Mouse (Mus musculus) midbrain, embryonic 11.5 days (tissue): ENCODE measurements around the gene Rhobtb1. TPM values are rescaled to one million over a fixed set of nuclear protein-coding genes. Genes with fewer than 3 reads are reported as not detected.
A peak's percentile ranks its signal among the peaks of the same experiment; 100 is the strongest.

Experiments
- ATAC-seq: fragments of 200-750 bp; cut with Nextera tagmentation; 2 replicates; pipeline ENCODE4 v1.8.0; 2017; ENCODE audit warnings: moderate TSS enrichment, moderate library complexity; ENCODE audit not compliant: low FRiP score
- DNase-seq: peaks from one replicate; pipeline ENCODE4 v3.0.0; 2015; ENCODE audit warnings: low spot score; ENCODE audit errors: missing footprints
- H3K27ac ChIP-seq: fragments of 300-500 bp; sonication (generic); 2 replicates; pipeline ENCODE4 v1.5.1; 2014; ENCODE audit warnings: low read depth, low read length
- H3K27me3 ChIP-seq: fragments of 300-500 bp; sonication (generic); 2 replicates; pipeline ENCODE4 v1.6.1; 2014; ENCODE audit warnings: mild to moderate bottlenecking, low read length, moderate library complexity, mixed read lengths; ENCODE audit not compliant: control insufficient read depth, insufficient read depth
- H3K36me3 ChIP-seq: fragments of 300-500 bp; sonication (generic); 2 replicates; pipeline ENCODE4 v1.6.1; 2014; ENCODE audit warnings: mild to moderate bottlenecking, low read length, moderate library complexity, mixed read lengths; ENCODE audit not compliant: control insufficient read depth, insufficient read depth
- H3K4me1 ChIP-seq: fragments of 300-500 bp; sonication (generic); 2 replicates; pipeline ENCODE4 v1.6.1; 2014; ENCODE audit warnings: low read length; ENCODE audit not compliant: control insufficient read depth, insufficient read depth
- H3K4me2 ChIP-seq: fragments of 300-500 bp; sonication (generic); 2 replicates; pipeline ENCODE4 v1.6.1; 2014; ENCODE audit warnings: mild to moderate bottlenecking, moderate library complexity
- H3K4me3 ChIP-seq: fragments of 300-500 bp; sonication (generic); 2 replicates; pipeline ENCODE4 v1.5.1; 2014; ENCODE audit warnings: low read depth, low read length
- H3K9ac ChIP-seq: fragments of 300-500 bp; sonication (generic); 2 replicates; pipeline ENCODE4 v1.6.1; 2014; ENCODE audit warnings: low read length
- H3K9me3 ChIP-seq: fragments of 300-500 bp; sonication (generic); 2 replicates; pipeline ENCODE4 v1.6.1; 2016; ENCODE audit warnings: low read length; ENCODE audit not compliant: control insufficient read depth
- WGBS: fragments of 180-500 bp; shearing (Covaris S2); extraction: QIAGEN DNeasy Blood & Tissue Kit; methylation state at CpG from one replicate; pipeline ENCODE4 v1.1.7; 2014; 5-methylcytosine and 5-hydroxymethylcytosine counted together
- polyA plus RNA-seq: library from polyadenylated mRNA; unstranded; fragments of >200 nt; fragmentation: Nextera tagmentation; extraction: Ambion mirVana; gene quantifications from 2 replicates; pipeline ENCODE4 v1.2.1, GENCODE M21; 2014

Gene Rhobtb1
- polyA plus RNA-seq, 1 experiment from 2014 or later = 14.2 TPM

DNA sequence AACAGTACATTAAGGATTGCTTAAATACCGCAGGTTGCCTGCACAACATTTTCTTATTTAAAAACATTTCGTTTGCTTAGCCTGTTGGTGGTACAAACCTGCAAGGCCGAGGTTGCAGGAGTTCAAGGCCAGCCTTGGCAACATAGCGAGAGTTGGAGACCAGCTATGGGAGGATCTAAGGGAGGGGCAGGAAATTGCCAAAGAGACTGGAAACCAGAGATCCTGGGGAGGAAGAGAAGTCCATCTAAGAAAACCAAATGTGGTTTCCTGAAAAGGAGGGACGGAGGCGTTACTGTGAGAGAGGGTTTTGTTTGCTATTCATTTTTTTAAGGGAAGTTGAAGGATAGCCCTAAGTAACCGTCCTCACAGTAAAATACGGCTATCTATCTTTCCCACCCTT is 60.3 kb downstream of the Rhobtb1 start:
- Histone ChIP-seq H3K4me2 (peak overlapping the region; percentile 9; the same call in 1 of the 2 replicates), H3K36me3 (no peaks in the 10 kb centered on the region; the same call in 1 of the 2 replicates), H3K9me3 (no peaks in the 10 kb centered on the region), H3K4me3 (no peak overlapping the region), H3K27ac (no peak overlapping the region), H3K4me1 (peaks cover 11% of the 10 kb centered on the region; the same call in 1 of the 2 replicates), H3K27me3 (no peaks in the 10 kb centered on the region), H3K9ac (no peak overlapping the region; the same call in 1 of the 2 replicates)
- ATAC-seq = no peak
- DNase-seq = peak; percentile 86
- 55% methylated on average over 8 of the region's 8 CpGs for WGBS

DNA sequence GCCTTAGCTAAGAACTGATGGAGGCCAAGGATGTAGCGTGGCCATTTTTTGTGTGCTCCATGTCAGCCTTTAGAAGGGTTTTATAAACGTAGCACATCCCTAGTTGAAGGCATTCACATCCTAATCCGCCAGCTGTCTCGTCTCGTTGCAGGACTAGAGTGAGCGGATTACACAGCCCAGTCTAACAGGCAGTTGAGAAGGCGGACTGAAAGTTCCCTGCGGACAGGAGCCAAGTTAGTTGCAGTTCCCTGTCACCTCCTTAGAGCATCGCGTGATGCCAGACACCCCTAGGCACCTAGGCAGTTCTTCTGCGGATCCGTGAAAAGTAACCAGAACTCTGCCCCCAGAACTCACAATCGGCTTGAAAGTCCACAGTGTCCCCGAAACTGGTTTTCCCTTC is 60.7 kb downstream of the Rhobtb1 start:
- no peaks in the 10 kb centered on the region for H3K27me3 ChIP-seq
- DNase-seq (peak; percentile 94), ATAC-seq (peak; percentile 28)
- peak overlapping the region; percentile 95 for H3K27ac ChIP-seq
- no peaks in the 10 kb centered on the region; the same call in 1 of the 2 replicates for H3K36me3 ChIP-seq
- no peaks in the 10 kb centered on the region for H3K9me3 ChIP-seq
- peak overlapping the region; percentile 97 for H3K9ac ChIP-seq
- peak overlapping the region; percentile 79 for H3K4me3 ChIP-seq
- peaks cover 11% of the 10 kb centered on the region; the same call in 1 of the 2 replicates for H3K4me1 ChIP-seq
- H3K4me2 ChIP-seq = peak overlapping the region; percentile 69
- 1% methylated on average over 14 of the region's 14 CpGs for WGBS

DNA sequence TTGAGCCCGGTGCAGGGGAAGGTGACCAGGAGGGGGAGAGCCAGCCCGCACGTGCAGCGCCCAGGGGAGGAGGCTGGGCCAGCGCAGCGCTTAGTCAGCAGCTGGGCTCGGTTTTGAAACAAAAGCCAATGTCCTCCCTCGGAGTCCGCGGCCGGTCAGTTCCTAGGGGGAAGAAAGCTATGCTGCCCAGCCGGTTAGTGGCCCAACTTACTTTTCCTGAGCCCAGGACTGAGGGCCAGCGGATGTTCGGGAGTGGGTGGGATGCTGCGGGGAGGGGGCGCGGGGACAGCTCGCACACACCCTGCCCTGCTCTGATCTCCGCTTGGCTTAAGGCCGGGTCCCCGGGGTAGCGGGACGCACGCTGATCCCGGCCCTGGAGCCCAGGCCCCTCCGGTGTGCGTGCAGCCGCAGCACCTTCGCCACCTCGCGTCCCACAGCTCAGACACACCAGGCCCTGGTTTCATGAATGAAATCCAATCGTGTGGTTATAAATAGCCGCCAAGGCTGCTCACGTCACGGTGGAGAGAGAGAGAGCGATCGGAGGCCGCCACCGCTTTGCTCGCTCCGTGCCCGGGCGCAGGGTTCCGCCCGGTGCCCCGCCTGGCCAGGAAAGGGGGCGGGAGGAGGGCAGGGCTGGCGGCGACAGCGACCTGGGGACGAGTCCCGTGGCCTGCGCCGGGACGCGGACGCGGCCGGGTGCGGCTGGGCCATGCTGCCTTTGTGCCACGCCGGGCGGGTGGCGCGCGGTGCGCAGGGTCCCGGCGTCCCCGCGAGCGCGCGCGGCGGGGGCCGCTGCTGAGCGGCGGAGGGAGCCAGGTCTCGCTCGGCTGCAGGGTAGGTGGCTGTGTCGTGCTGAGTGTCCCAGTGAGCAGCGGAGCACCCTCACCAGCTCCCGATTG is 61.6 kb downstream of the Rhobtb1 start, which contains the start of gene A930033H14Rik:
A930033H14Rik (minus strand) TSS at position 557 of the 899 bp plus-strand sequence.
- peak; percentile 90 for ATAC-seq
- WGBS = under 1% methylated on average over 78 of the region's 84 CpGs

DNA sequence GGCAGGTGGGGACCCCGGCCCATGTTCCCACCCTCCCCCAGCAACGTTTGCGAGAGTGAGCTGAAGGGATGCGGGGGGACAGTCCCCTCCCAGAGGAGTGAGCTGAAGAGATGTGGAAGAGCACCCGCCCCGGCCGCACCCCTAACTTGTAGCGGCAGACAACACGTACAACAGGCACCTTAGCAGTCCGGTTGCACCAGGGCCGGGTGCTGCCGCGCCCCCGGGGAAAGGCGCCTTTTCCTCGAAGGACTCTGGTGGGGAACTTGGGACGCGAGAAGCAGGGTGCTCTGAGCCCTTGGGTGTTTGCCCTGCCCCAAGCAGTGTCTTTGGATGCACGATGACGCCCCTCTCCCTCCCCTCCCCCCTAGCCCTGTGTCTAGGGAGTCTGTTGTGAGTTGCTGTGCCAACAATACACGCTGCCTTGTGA is 62.2 kb downstream of the Rhobtb1 start:
- under 1% methylated on average over 21 of the region's 21 CpGs for WGBS
- Histone ChIP-seq H3K9me3 (no peaks in the 10 kb centered on the region), H3K27me3 (no peaks in the 10 kb centered on the region), H3K4me2 (peak overlapping the region; percentile 69), H3K4me1 (peaks cover 11% of the 10 kb centered on the region; the same call in 1 of the 2 replicates), H3K27ac (peak overlapping the region; percentile 95), H3K9ac (peak overlapping the region; percentile 97), H3K36me3 (no peaks in the 10 kb centered on the region; the same call in 1 of the 2 replicates), H3K4me3 (peak overlapping the region; percentile 79)
- peak; percentile 57 for ATAC-seq
- DNase-seq = peak; percentile 95

More for the DNA sequence above, 61.6 kb downstream of the Rhobtb1 start, which contains the start of gene A930033H14Rik:
- H3K4me2 ChIP-seq = peak within 1 kb of the TSS; percentile 69
- DNase-seq = peak; percentile 98
- H3K4me3 ChIP-seq = peak within 1 kb of the TSS; percentile 79
- H3K27ac ChIP-seq = peak within 1 kb of the TSS; percentile 95
- H3K4me1 ChIP-seq = peaks cover 11% of the 10 kb centered on the region; the same call in 1 of the 2 replicates
- no peaks in the 10 kb centered on the region; the same call in 1 of the 2 replicates for H3K36me3 ChIP-seq
- peak within 1 kb of the TSS; percentile 97 for H3K9ac ChIP-seq
- no peaks in the 10 kb centered on the region for H3K27me3 ChIP-seq
- H3K9me3 ChIP-seq = no peaks in the 10 kb centered on the region

DNA sequence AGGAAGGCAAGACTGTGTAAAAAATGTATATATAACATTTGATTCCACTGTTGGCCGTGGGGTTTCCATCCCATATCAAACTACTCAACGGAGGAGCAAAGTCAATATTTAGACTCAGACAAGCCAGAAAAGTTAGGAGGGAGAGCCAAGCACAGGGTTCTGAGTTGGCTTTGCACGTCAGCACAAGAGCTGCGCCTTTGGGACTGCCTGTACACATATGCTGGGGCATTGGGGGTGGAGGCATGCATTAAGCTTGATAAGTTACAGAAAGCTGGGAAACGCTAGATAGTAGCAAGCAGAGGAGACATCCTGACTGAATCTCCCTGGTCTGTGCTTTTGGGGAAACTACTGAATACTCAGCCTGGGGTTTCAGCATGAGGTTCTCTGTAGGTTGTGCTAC is 62.8 kb downstream of the Rhobtb1 start:
- H3K27ac ChIP-seq = no peak overlapping the region
- peaks cover 11% of the 10 kb centered on the region; the same call in 1 of the 2 replicates for H3K4me1 ChIP-seq
- no peak for ATAC-seq
- H3K36me3 ChIP-seq = no peaks in the 10 kb centered on the region; the same call in 1 of the 2 replicates
- WGBS = 47% methylated on average over 5 of the region's 5 CpGs
- no peaks in the 10 kb centered on the region for H3K9me3 ChIP-seq
- peak; percentile 87 for DNase-seq
- peak overlapping the region; percentile 97; the same call in 1 of the 2 replicates for H3K9ac ChIP-seq
- H3K4me2 ChIP-seq = peak overlapping the region; percentile 69
- H3K4me3 ChIP-seq = peak overlapping the region; percentile 79
- H3K27me3 ChIP-seq = no peaks in the 10 kb centered on the region

DNA sequence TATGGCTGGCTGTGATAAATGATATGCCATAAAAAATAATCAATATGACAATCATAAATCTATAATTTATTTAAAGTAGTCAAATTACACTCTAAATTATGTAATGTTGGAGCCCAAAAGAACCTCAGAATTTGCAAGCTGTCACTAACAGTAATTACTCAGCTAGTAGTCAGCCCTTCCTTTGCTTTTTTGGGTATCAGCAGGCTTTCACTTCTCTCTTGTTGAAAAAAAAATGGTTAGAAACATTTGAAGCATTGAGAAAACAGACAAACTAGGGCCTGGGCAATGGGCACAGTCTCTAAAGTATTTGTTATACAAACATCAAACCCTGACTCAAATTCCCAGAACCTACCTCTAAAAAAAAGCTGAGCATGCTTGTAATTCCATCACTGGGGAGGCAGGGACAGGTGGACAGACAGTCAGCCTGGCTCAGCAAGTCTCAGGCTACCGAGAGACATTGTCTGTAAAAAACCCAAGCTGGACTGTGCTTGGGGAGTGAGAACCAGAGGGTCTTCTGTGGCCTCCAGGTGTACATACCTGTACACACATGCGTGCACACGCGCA is 66.0 kb downstream of the Rhobtb1 start:
- Histone ChIP-seq H3K4me2 (no peak overlapping the region), H3K27ac (no peak overlapping the region), H3K9me3 (no peaks in the 10 kb centered on the region), H3K36me3 (no peaks in the 10 kb centered on the region; the same call in 1 of the 2 replicates), H3K9ac (no peak overlapping the region), H3K27me3 (no peaks in the 10 kb centered on the region), H3K4me3 (no peak overlapping the region), H3K4me1 (peaks cover 9% of the 10 kb centered on the region; the same call in 1 of the 2 replicates)
- no peak for ATAC-seq
- 95% methylated on average over 4 of the region's 4 CpGs for WGBS
- no peak for DNase-seq

DNA sequence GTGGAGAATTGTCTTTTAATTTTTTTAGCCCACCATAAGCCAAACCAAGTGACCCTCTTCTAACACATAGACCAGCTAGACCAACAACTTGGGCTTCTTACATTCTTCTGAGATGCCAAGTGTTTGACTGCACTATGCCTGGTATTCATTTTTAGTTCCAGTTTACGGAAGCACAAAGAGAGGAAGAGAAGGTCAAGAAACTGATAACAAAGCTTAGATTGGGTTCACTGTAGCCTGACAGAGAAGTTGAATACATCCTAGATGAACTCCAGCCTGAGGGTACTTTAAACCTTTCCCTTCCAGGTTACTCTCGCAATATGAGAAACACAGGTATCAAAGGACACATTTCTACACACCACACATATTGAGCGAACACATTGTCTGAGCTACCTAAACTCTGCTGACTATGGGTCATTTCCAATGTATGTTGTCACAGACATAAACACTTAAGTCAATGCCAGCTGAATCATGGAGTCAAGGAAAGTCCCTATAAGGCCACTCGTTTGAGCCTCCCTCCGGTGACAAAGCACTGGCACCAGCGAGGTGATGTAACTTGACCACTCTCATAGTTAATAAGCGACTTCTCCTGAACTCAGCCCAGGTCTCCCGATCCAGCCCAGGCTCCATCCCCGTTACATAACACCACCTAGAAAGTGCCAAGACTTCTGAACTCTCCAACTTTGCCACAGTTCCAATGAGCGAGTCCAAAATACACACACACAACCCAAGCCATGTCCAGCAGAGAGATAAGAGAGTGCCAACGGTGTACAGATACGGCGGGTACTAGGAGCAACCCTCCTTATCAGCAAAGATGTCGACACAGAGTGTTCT is 67.4 kb downstream of the Rhobtb1 start:
- WGBS = 95% methylated on average over 14 of the region's 14 CpGs
- no peak overlapping the region for H3K9ac ChIP-seq
- peaks cover 9% of the 10 kb centered on the region; the same call in 1 of the 2 replicates for H3K4me1 ChIP-seq
- no peak for ATAC-seq
- H3K9me3 ChIP-seq = no peaks in the 10 kb centered on the region
- H3K4me3 ChIP-seq = no peak overlapping the region
- H3K27me3 ChIP-seq = no peaks in the 10 kb centered on the region
- H3K4me2 ChIP-seq = no peak overlapping the region
- H3K36me3 ChIP-seq = no peaks in the 10 kb centered on the region; the same call in 1 of the 2 replicates
- DNase-seq = no peak
- H3K27ac ChIP-seq = no peak overlapping the region

DNA sequence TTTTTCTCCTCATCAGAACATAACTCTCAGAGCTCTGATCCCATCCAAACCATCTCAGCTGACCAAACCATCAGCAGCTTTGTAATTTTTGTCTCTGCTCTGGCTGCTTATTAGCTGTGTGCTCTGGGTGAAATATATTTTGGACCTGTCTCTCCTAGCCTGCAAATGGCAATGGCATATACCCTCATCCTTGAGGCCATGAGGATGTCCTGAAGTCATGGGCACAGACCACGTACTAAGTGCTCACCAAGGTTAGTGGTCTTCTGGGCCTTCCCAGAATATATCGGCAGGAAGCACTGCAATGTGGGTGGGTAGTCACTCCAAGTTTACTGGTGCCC is 68.0 kb downstream of the Rhobtb1 start:
- 91% methylated on average over 2 of the region's 2 CpGs for WGBS
- Histone ChIP-seq H3K4me1 (peaks cover 3% of the 10 kb centered on the region; the same call in 1 of the 2 replicates), H3K27me3 (no peaks in the 10 kb centered on the region), H3K9me3 (no peaks in the 10 kb centered on the region), H3K27ac (no peak overlapping the region), H3K4me2 (no peak overlapping the region), H3K4me3 (no peak overlapping the region), H3K36me3 (no peaks in the 10 kb centered on the region; the same call in 1 of the 2 replicates), H3K9ac (no peak overlapping the region)
- ATAC-seq (no peak), DNase-seq (no peak)
